Mouse (Mus musculus): ENCODE measurements around the gene Mrpl58. TPM values are rescaled to one million over a fixed set of nuclear protein-coding genes. Genes with fewer than 3 reads are reported as not detected.
A peak's percentile ranks its signal among the peaks of the same experiment; 100 is the strongest.

Mrpl58 gene
- total RNA-seq (2017): 48.3 and 67.2 TPM in 2 replicates

- ATAC-seq (replicated peaks in 1 of 2; ENCODE audit: insufficient read depth in 1 of 2, low FRiP score in 2 of 2, low TSS enrichment in 1 of 2, low read depth in 1 of 2, poor library complexity in 2 of 2, severe bottlenecking in 2 of 2): peak; percentile 90 to 91
Measured at GRCm38 (mm10) chr11:115403338-115404124, at the start of gene Mrpl58. Mrpl58 (plus strand) TSS chr11:115403752.

- peak; percentile 59 to 75; a peak in 3 of 4 replicates for ATAC-seq (replicated peaks in 1 of 2; ENCODE audit: insufficient read depth in 1 of 2, low FRiP score in 2 of 2, low TSS enrichment in 1 of 2, low read depth in 1 of 2, poor library complexity in 2 of 2, severe bottlenecking in 2 of 2)
Measured at GRCm38 (mm10) chr11:115354183-115354582, 49.4 kb upstream of the Mrpl58 start.

DNA sequence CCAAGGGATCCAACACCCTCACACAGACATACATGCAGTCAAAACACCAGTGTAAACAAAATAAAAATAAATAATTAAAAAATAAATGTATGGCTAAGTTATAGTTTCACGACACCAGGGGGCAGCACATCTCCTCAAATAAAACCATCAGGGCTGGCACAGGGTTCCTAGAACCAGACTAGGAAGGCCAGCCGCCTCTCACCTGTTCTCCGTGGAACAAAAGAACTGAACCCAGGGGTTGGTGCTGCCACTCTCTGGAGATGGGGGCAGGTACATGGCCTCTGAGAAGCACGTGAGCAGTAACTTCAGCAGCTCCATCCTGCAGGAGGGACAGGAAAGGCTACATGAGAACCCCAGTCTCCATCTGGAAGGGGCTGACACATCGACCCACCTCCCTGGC is 45.1 kb upstream of the Mrpl58 start:
- peak; percentile 22 to 57; a peak in 2 of 4 replicates for ATAC-seq (replicated peaks in 1 of 2; ENCODE audit: insufficient read depth in 1 of 2, low FRiP score in 2 of 2, low TSS enrichment in 1 of 2, low read depth in 1 of 2, poor library complexity in 2 of 2, severe bottlenecking in 2 of 2)

GRCm38 (mm10) chr11:115359293-115359692 is 44.3 kb upstream of the Mrpl58 start:
- ATAC-seq (replicated peaks in 1 of 2; ENCODE audit: insufficient read depth in 1 of 2, low FRiP score in 2 of 2, low TSS enrichment in 1 of 2, low read depth in 1 of 2, poor library complexity in 2 of 2, severe bottlenecking in 2 of 2): no peak

GRCm38 (mm10) chr11:115359726-115360125 is 43.8 kb upstream of the Mrpl58 start:
- ATAC-seq (replicated peaks in 1 of 2; ENCODE audit: insufficient read depth in 1 of 2, low FRiP score in 2 of 2, low TSS enrichment in 1 of 2, low read depth in 1 of 2, poor library complexity in 2 of 2, severe bottlenecking in 2 of 2): peak; percentile 47 to 55; a peak in 3 of 4 replicates

GRCm38 (mm10) chr11:115364136-115364535 is 39.4 kb upstream of the Mrpl58 start:
- no peak for ATAC-seq (replicated peaks in 1 of 2; ENCODE audit: insufficient read depth in 1 of 2, low FRiP score in 2 of 2, low TSS enrichment in 1 of 2, low read depth in 1 of 2, poor library complexity in 2 of 2, severe bottlenecking in 2 of 2)

DNA sequence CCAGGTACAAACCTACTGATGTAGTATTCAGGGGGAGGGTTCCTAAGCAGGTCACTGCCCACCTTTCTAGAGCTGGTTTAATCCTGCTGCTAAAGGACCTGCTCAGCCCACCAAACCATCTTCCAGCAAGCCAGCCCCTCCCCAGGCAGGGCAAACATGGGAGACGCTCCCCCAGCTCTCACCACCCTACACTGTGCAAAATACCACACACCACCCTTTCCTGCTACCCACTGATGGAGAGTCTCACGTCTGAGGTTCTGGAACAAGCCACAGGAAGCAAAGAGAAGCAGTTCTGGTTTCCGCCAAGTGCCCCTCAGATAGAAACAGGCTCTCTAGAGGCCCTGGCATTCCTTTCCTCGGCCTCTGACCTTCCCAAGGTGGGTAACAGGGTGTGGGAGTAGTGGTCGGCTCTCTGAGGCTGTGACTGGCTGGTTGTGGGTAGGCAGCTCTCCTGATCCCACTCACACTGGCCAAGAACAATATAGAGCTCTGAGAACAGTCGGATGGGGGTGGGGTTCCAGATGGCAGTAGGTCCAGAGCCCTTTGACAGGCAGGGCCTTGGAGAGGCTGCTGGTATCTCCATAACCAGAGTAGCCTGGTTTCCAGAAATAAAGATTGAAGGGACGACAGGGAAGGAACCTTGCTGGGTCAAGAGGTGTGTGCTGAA is 37.4 kb upstream of the Mrpl58 start:
- 0 out of 4 replicates have a peak, but pooled peaks have one; percentile 23 to 28 for ATAC-seq (replicated peaks in 1 of 2; ENCODE audit: insufficient read depth in 1 of 2, low FRiP score in 2 of 2, low TSS enrichment in 1 of 2, low read depth in 1 of 2, poor library complexity in 2 of 2, severe bottlenecking in 2 of 2)

DNA sequence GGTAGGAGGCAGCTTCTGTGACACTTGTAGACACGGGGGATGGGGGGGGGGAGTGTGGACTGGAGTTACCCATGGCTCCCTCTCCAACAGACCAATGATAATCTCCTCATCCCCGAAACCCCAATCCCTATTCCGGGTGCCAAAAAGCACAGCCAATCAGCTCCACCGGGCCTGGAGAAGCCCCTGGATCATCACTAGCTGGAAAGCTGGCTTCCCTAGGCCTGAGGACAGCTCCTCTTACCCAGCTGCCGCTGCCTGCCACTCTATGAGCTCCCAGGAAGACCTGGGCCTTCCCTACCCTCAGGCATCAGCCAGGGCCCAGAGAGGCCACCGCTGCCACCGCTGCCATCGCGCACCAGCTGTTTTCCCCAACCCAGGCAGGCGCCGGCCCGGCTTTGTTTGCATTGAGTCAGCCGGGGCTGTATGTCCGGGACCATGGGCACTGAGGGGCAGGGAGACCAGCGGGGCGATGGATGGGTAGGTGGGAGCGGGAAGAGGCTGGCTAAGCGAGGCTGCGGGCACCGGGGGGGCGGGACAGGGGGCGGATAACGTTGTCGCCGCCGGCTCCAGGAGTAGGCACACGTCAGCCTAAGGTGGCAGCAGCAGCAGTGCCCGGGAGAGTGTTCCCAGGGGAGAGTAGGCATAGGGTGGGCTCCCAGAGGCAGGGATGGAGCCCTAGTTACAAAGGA is 36.7 kb upstream of the Mrpl58 start:
- ATAC-seq (replicated peaks in 1 of 2; ENCODE audit: insufficient read depth in 1 of 2, low FRiP score in 2 of 2, low TSS enrichment in 1 of 2, low read depth in 1 of 2, poor library complexity in 2 of 2, severe bottlenecking in 2 of 2): no peak

GRCm38 (mm10) chr11:115367395-115367944 is 36.1 kb upstream of the Mrpl58 start, which contains the start of gene Hid1:
Hid1 (minus strand) TSS chr11:115367756.
- ATAC-seq (replicated peaks in 1 of 2; ENCODE audit: insufficient read depth in 1 of 2, low FRiP score in 2 of 2, low TSS enrichment in 1 of 2, low read depth in 1 of 2, poor library complexity in 2 of 2, severe bottlenecking in 2 of 2): peak; percentile 61 to 87

- ATAC-seq (replicated peaks in 1 of 2; ENCODE audit: insufficient read depth in 1 of 2, low FRiP score in 2 of 2, low TSS enrichment in 1 of 2, low read depth in 1 of 2, poor library complexity in 2 of 2, severe bottlenecking in 2 of 2): no peak
Measured at GRCm38 (mm10) chr11:115370368-115370767, 33.2 kb upstream of the Mrpl58 start.

DNA sequence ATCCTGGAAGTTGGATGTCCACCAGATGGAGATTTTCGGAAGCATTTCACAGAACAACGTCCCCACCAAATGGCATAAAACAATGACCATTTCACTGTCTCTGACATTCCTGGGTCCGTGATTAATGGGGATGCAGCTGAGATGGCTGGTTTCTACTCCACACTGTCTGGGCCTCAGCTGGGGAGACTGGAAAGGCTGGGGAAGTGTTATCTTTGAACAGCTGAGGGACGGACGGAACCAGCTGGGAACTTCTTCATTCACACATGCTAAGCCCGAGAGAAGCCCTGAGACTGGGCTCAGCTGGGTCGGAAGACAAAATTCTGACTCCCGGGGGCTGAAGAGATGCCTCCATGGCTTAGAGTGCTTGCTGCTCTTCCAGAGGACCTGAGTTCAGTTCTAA is 32.2 kb upstream of the Mrpl58 start:
- no peak for ATAC-seq (replicated peaks in 1 of 2; ENCODE audit: insufficient read depth in 1 of 2, low FRiP score in 2 of 2, low TSS enrichment in 1 of 2, low read depth in 1 of 2, poor library complexity in 2 of 2, severe bottlenecking in 2 of 2)

- no peak for ATAC-seq (replicated peaks in 1 of 2; ENCODE audit: insufficient read depth in 1 of 2, low FRiP score in 2 of 2, low TSS enrichment in 1 of 2, low read depth in 1 of 2, poor library complexity in 2 of 2, severe bottlenecking in 2 of 2)
Measured at GRCm38 (mm10) chr11:115372015-115372414, 31.5 kb upstream of the Mrpl58 start.

DNA sequence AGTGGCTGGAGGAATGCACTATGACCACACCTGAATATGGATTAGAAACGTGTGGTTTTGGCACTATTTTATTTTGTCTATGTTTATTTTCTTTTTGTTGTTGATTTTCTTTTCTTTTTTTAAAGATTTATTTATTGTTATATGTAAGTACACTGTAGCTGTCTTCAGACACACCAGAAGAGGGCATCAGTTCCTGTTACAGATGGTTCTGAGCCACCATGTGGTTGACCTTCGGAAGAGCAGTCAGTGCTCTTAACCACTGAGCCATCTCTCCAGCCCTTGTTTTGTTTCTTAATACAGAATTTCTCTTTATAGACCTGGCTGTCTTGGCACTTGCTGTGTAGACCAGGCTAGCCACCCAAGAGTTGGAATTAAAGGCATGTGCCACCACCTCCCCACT is 30.8 kb upstream of the Mrpl58 start:
- no peak for ATAC-seq (replicated peaks in 1 of 2; ENCODE audit: insufficient read depth in 1 of 2, low FRiP score in 2 of 2, low TSS enrichment in 1 of 2, low read depth in 1 of 2, poor library complexity in 2 of 2, severe bottlenecking in 2 of 2)

DNA sequence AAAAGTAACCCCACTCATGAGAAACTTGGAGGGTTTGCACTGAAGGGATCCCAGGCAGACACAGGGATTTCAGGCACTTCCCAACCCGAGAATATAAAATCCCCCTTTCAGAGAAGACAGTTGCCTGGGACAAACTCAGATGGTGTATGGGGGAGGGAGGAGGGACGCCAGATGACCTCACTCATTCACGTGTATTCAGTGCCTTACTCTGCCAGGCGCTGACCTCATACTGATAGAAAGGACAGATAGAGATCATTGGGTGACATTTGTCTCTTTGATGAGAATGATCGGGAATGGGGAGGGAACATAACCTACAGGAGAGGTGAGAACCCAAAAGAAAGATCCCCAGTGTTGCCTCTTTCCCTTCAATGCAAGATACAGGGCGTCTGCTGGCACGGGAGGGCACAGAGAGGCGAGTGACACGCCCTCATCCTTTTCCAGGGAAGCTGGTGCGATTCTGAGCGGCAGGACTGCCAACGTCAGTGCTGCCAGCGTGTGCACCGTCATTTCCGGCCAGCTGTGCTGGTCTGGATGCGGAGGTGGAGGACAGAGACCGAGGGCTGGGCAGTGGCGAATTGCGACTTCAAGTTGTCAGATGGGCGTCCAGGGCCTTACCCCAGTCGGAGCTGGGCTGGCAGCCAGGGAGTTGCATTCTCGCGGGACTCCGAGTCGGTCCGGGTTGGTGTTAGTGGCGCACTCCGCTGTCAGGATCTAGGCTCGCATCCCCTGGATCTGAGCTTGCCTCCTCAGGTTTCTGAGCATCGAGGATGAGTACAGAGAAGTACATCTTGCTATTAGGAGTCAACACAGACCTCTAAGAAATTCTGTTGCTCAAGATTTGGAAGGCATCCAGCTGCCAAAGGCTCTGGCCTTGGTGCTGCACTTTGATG is 29.5 kb upstream of the Mrpl58 start:
- peak; percentile 34 to 71; a peak in 3 of 4 replicates for ATAC-seq (replicated peaks in 1 of 2; ENCODE audit: insufficient read depth in 1 of 2, low FRiP score in 2 of 2, low TSS enrichment in 1 of 2, low read depth in 1 of 2, poor library complexity in 2 of 2, severe bottlenecking in 2 of 2)

GRCm38 (mm10) chr11:115374695-115375425 is 28.7 kb upstream of the Mrpl58 start:
- ATAC-seq (replicated peaks in 1 of 2; ENCODE audit: insufficient read depth in 1 of 2, low FRiP score in 2 of 2, low TSS enrichment in 1 of 2, low read depth in 1 of 2, poor library complexity in 2 of 2, severe bottlenecking in 2 of 2): no peak

- ATAC-seq (replicated peaks in 1 of 2; ENCODE audit: insufficient read depth in 1 of 2, low FRiP score in 2 of 2, low TSS enrichment in 1 of 2, low read depth in 1 of 2, poor library complexity in 2 of 2, severe bottlenecking in 2 of 2): no peak
Measured at GRCm38 (mm10) chr11:115376722-115377121, 26.8 kb upstream of the Mrpl58 start.
